Mouse (Mus musculus) megakaryocyte, embryonic 14.5 days (primary cell): ENCODE measurements around the gene Gse1.

Experiments
- FLI1 ChIP-seq: IDR thresholded peaks from 2 replicates; pipeline ENCODE4 v1.6.1; 2012; ENCODE audit warnings: low read length, inconsistent platforms, mixed read lengths
- GATA1 ChIP-seq: IDR thresholded peaks from 3 replicates; pipeline ENCODE4 v1.6.1; 2012; ENCODE audit warnings: mixed read lengths, low read length, inconsistent platforms, borderline replicate concordance

DNA sequence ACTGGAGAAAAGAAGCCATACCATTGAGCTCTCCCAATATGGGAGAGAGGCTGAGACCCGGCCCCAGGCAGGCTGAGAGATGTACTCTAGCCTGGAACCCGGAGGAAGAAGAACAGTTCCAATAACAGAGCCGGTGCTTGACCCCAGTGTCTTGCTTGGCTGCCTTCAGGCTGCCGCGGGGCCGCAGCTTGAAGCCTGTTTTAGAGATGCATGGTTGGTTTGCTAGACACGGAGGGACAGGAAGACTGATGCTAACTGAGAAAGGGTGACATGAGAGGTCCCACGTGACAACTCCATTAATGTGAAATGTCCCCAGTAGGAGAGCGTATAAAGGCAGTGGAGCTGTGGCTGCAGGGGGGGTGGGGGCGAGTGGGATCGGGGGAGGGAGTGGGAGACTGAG is 120.7 kb downstream of the Gse1 start:
- TF ChIP-seq GATA1, result no peak
- TF ChIP-seq FLI1, result no peak
